Mouse (Mus musculus): ENCODE results near the gene Ccdc71l.
A peak's percentile ranks its signal among the peaks of the same experiment; 100 is the strongest.

The Ccdc71l gene

GRCm38 (mm10) chr12:32378528-32379295 is at the start of gene Ccdc71l:
TSS of gene Ccdc71l (plus strand) at chr12:32378704.
- peak; percentile 92 for DNase-seq (ENCODE audit: low read depth)

GRCm38 (mm10) chr12:32339078-32339477 is 39.4 kb upstream of the Ccdc71l start:
- no peak for DNase-seq (ENCODE audit: low read depth)

GRCm38 (mm10) chr12:32343487-32343886 is 35.0 kb upstream of the Ccdc71l start:
- DNase-seq (ENCODE audit: low read depth), result no peak

GRCm38 (mm10) chr12:32346121-32346520 is 32.4 kb upstream of the Ccdc71l start:
- DNase-seq (ENCODE audit: low read depth), result no peak

GRCm38 (mm10) chr12:32348493-32348892 is 30.0 kb upstream of the Ccdc71l start:
- no peak for DNase-seq (ENCODE audit: low read depth)

- no peak for DNase-seq (ENCODE audit: low read depth)
These were observed 26.6 kb upstream of the Ccdc71l start for GRCm38 (mm10) chr12:32351874-32352273.

GRCm38 (mm10) chr12:32379296-32379725 is 807 bp downstream of the Ccdc71l start:
- DNase-seq (ENCODE audit: low read depth), result peak; percentile 88

GRCm38 (mm10) chr12:32379731-32380130 is 1.2 kb downstream of the Ccdc71l start:
- DNase-seq (ENCODE audit: low read depth), result no peak

GRCm38 (mm10) chr12:32380457-32380856 is 2.0 kb downstream of the Ccdc71l start:
- no peak for DNase-seq (ENCODE audit: low read depth)

GRCm38 (mm10) chr12:32381011-32381410 is 2.5 kb downstream of the Ccdc71l start:
- DNase-seq (ENCODE audit: low read depth), result no peak

GRCm38 (mm10) chr12:32419537-32419936 is 41.0 kb downstream of the Ccdc71l start:
- no peak for DNase-seq (ENCODE audit: low read depth)

- no peak for DNase-seq (ENCODE audit: low read depth)
These were observed 49.3 kb downstream of the Ccdc71l start for GRCm38 (mm10) chr12:32427832-32428231.

- DNase-seq (ENCODE audit: low read depth), result no peak
These were observed 52.5 kb downstream of the Ccdc71l start for GRCm38 (mm10) chr12:32431004-32431403.

All from induced T-regulatory cell, adult 2 months (primary cell).